Mouse (Mus musculus) spleen, adult 12 weeks (tissue): ENCODE results near the gene Kcnv2.

Source experiments
- DNase-seq: peaks from one replicate; pipeline ENCODE4 v3.0.0; 2022; ENCODE audit warnings: low spot score

Gene Kcnv2

GRCm38 (mm10) chr19:27364521-27364931 lies 42.1 kb downstream of the Kcnv2 start:
- DNase-seq: no peak

GRCm38 (mm10) chr19:27366113-27366746 lies 43.8 kb downstream of the Kcnv2 start:
- no peak for DNase-seq

GRCm38 (mm10) chr19:27369461-27370135 lies 47.2 kb downstream of the Kcnv2 start:
- DNase-seq: no peak

- no peak for DNase-seq
Measured at GRCm38 (mm10) chr19:27370174-27370573, 47.8 kb downstream of the Kcnv2 start.

- DNase-seq: no peak
Measured at GRCm38 (mm10) chr19:27370784-27371183, 48.4 kb downstream of the Kcnv2 start.

GRCm38 (mm10) chr19:27379712-27380401 lies 57.5 kb downstream of the Kcnv2 start:
- DNase-seq: no peak

- DNase-seq: no peak
Measured at GRCm38 (mm10) chr19:27382131-27382530, 59.7 kb downstream of the Kcnv2 start.

GRCm38 (mm10) chr19:27383266-27383665 lies 60.9 kb downstream of the Kcnv2 start:
- DNase-seq: no peak

- no peak for DNase-seq
Measured at GRCm38 (mm10) chr19:27385304-27385703, 62.9 kb downstream of the Kcnv2 start.
